Mouse (Mus musculus): ENCODE data around the gene Aatk. TPM values are rescaled to one million over a fixed set of nuclear protein-coding genes. Genes with fewer than 3 reads are reported as not detected.
A peak's percentile ranks its signal among the peaks of the same experiment; 100 is the strongest.

Gene Aatk
- polyA plus RNA-seq, 1 experiment from 2014 or later: 1.7 TPM

DNA sequence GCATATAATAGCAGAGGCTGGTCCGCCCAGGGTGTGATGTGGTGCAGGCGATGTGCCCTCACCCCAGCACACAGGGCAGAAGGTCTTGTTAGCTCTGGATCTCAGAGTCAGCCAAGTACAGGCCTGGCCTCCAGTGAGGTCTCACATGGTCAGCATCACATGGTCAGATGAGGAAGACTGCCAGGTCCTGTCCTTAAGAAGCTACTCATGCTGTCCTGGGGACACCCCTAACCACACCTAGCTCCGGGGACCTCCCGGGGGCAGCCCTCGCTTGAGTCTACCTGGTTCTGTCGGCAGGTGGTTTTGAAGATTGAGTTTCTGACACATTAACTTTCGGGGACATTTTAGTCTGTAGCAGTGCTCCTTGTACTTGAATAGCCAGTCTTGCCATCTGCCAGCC is 58.6 kb downstream of the Aatk start:
- ATAC-seq: no peak
- Histone ChIP-seq H3K27ac (ENCODE audit: low read length) (peak overlapping the region; percentile 27; the same call in 1 of the 2 replicates), H3K27me3 (replicated peaks; ENCODE audit: control insufficient read depth, insufficient read depth, low read length) (no peaks in the 10 kb centered on the region)

DNA sequence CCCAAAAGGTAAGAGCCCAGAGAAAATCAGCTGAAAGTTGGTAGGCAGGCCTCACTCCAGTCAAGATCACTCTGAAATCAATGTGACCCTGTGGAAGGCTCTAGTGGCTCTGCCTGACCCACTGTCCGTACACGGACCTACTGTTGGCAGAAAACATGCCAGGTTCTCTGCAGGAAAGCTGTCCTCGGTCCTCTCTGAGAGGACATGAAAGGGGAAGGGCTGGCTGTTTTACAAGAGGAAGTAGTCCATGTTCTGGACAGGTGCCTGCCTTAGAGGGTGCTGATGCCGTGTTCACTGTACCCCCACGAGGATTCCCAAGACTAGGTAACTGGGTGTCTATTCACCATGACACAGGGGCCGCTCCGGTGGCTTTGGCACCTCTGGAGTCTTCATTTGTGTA is 59.1 kb downstream of the Aatk start:
- Histone ChIP-seq H3K4me2 (ENCODE audit: low read depth, low read length) (no peak overlapping the region), H3K4me1 (ENCODE audit: control insufficient read depth, insufficient read depth, low read length) (peaks cover 24% of the 10 kb centered on the region), H3K4me3 (ENCODE audit: low read length) (no peak overlapping the region), H3K27me3 (replicated peaks; ENCODE audit: control insufficient read depth, insufficient read depth, low read length) (no peaks in the 10 kb centered on the region), H3K36me3 (ENCODE audit: control insufficient read depth, insufficient read depth, low read length) (no peaks in the 10 kb centered on the region), H3K27ac (ENCODE audit: low read length) (no peak overlapping the region), H3K9ac (ENCODE audit: low read depth, low read length) (no peak overlapping the region), H3K9me3 (ENCODE audit: control insufficient read depth, low read length) (no peaks in the 10 kb centered on the region)
- no peak for ATAC-seq
- WGBS: 75% methylated on average over 7 of the region's 7 CpGs

More for the DNA sequence above, 58.6 kb downstream of the Aatk start:
- H3K4me1 ChIP-seq (ENCODE audit: control insufficient read depth, insufficient read depth, low read length): peaks cover 24% of the 10 kb centered on the region
- 90% methylated on average over 7 of the region's 7 CpGs for WGBS
- H3K36me3 ChIP-seq (ENCODE audit: control insufficient read depth, insufficient read depth, low read length): no peaks in the 10 kb centered on the region
- no peaks in the 10 kb centered on the region for H3K9me3 ChIP-seq (ENCODE audit: control insufficient read depth, low read length)
- no peak overlapping the region for H3K4me2 ChIP-seq (ENCODE audit: low read depth, low read length)
- no peak overlapping the region for H3K9ac ChIP-seq (ENCODE audit: low read depth, low read length)
- no peak overlapping the region for H3K4me3 ChIP-seq (ENCODE audit: low read length)

- H3K27ac ChIP-seq (ENCODE audit: low read length): no peak overlapping the region
These were observed 60.1 kb downstream of the Aatk start for GRCm38 (mm10) chr11:119986751-119987425.

GRCm38 (mm10) chr11:119983151-119983550 is 63.8 kb downstream of the Aatk start:
- Histone ChIP-seq H3K27me3 (replicated peaks; ENCODE audit: control insufficient read depth, insufficient read depth, low read length) (no peaks in the 10 kb centered on the region), H3K9ac (ENCODE audit: low read depth, low read length) (no peak overlapping the region), H3K4me2 (ENCODE audit: low read depth, low read length) (no peak overlapping the region), H3K27ac (ENCODE audit: low read length) (no peak overlapping the region), H3K4me3 (ENCODE audit: low read length) (no peak overlapping the region), H3K36me3 (ENCODE audit: control insufficient read depth, insufficient read depth, low read length) (no peaks in the 10 kb centered on the region), H3K9me3 (ENCODE audit: control insufficient read depth, low read length) (no peaks in the 10 kb centered on the region), H3K4me1 (ENCODE audit: control insufficient read depth, insufficient read depth, low read length) (peaks cover 2% of the 10 kb centered on the region)
- 92% methylated on average over 2 of the region's 2 CpGs for WGBS
- ATAC-seq: no peak

More at GRCm38 (mm10) chr11:119986751-119987425, 60.1 kb downstream of the Aatk start:
- H3K9me3 ChIP-seq (ENCODE audit: control insufficient read depth, low read length): no peaks in the 10 kb centered on the region
- WGBS: 87% methylated on average over 9 of the region's 9 CpGs
- no peak overlapping the region for H3K4me2 ChIP-seq (ENCODE audit: low read depth, low read length)
- H3K36me3 ChIP-seq (ENCODE audit: control insufficient read depth, insufficient read depth, low read length): no peaks in the 10 kb centered on the region
- H3K4me1 ChIP-seq (ENCODE audit: control insufficient read depth, insufficient read depth, low read length): peaks cover 24% of the 10 kb centered on the region
- H3K9ac ChIP-seq (ENCODE audit: low read depth, low read length): no peak overlapping the region
- H3K4me3 ChIP-seq (ENCODE audit: low read length): no peak overlapping the region
- ATAC-seq: no peak
- no peaks in the 10 kb centered on the region for H3K27me3 ChIP-seq (replicated peaks; ENCODE audit: control insufficient read depth, insufficient read depth, low read length)

DNA sequence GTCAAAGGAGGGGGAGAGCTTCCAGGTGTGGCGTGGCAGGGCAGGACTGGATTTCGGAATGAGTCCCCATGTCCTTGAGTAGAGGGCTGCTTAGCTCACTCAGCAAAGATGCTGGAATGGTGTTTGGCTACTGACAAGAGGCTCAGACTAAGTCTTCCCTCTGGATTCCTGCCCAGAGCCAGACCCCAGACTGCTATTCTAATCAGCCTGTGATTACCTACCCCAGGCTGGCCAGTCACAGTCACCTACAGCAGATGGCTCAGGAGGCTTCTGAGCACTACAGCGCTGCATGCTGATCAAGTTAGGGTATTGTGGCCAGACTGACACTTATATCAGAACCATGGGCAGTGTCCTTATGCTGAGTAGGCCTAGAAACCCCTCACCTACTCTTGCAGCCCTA is 64.7 kb downstream of the Aatk start:
- 83% methylated on average over 3 of the region's 3 CpGs for WGBS
- Histone ChIP-seq H3K36me3 (ENCODE audit: control insufficient read depth, insufficient read depth, low read length) (no peaks in the 10 kb centered on the region), H3K9me3 (ENCODE audit: control insufficient read depth, low read length) (no peaks in the 10 kb centered on the region), H3K4me2 (ENCODE audit: low read depth, low read length) (no peak overlapping the region), H3K4me1 (ENCODE audit: control insufficient read depth, insufficient read depth, low read length) (peaks cover 2% of the 10 kb centered on the region), H3K4me3 (ENCODE audit: low read length) (no peak overlapping the region), H3K27me3 (replicated peaks; ENCODE audit: control insufficient read depth, insufficient read depth, low read length) (no peaks in the 10 kb centered on the region), H3K9ac (ENCODE audit: low read depth, low read length) (no peak overlapping the region), H3K27ac (ENCODE audit: low read length) (no peak overlapping the region)
- ATAC-seq: no peak

GRCm38 (mm10) chr11:119981769-119982168 is 65.2 kb downstream of the Aatk start:
- Histone ChIP-seq H3K27ac (ENCODE audit: low read length) (no peak overlapping the region), H3K9me3 (ENCODE audit: control insufficient read depth, low read length) (no peaks in the 10 kb centered on the region), H3K27me3 (replicated peaks; ENCODE audit: control insufficient read depth, insufficient read depth, low read length) (no peaks in the 10 kb centered on the region), H3K36me3 (ENCODE audit: control insufficient read depth, insufficient read depth, low read length) (no peaks in the 10 kb centered on the region), H3K4me2 (ENCODE audit: low read depth, low read length) (no peak overlapping the region), H3K4me1 (ENCODE audit: control insufficient read depth, insufficient read depth, low read length) (peaks cover 2% of the 10 kb centered on the region), H3K9ac (ENCODE audit: low read depth, low read length) (no peak overlapping the region), H3K4me3 (ENCODE audit: low read length) (no peak overlapping the region)
- 85% methylated on average over 3 of the region's 3 CpGs for WGBS
- ATAC-seq: no peak

GRCm38 (mm10) chr11:119979596-119980385 is 67.2 kb downstream of the Aatk start:
- WGBS: 57% methylated on average over 10 of the region's 10 CpGs
- Histone ChIP-seq H3K4me2 (ENCODE audit: low read depth, low read length) (no peak overlapping the region), H3K36me3 (ENCODE audit: control insufficient read depth, insufficient read depth, low read length) (no peaks in the 10 kb centered on the region), H3K4me1 (ENCODE audit: control insufficient read depth, insufficient read depth, low read length) (peaks cover 2% of the 10 kb centered on the region), H3K27ac (ENCODE audit: low read length) (peak overlapping the region; percentile 9; the same call in 1 of the 2 replicates), H3K27me3 (replicated peaks; ENCODE audit: control insufficient read depth, insufficient read depth, low read length) (no peaks in the 10 kb centered on the region), H3K4me3 (ENCODE audit: low read length) (no peak overlapping the region), H3K9me3 (ENCODE audit: control insufficient read depth, low read length) (no peaks in the 10 kb centered on the region), H3K9ac (ENCODE audit: low read depth, low read length) (no peak overlapping the region)
- ATAC-seq: peak; percentile 62

DNA sequence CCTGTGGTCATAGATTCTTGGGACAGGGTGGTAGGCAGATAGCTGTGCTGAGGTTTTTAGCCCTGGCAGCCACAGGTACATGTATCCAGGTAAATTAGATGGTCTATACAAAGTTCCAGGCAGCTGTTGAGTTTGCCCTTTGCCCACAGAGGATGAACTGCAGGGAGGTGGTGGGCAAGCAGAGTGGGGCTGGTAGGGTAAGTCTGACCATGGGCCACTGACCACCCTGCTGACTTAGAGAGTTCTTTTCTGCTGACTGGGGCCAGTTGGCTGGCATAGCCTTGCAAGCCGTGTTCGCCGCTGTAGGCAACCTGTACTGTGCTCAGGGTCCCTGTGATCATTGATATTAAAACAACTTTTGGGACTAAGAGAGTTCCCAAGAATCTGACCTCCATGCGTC is 68.3 kb downstream of the Aatk start:
- Histone ChIP-seq H3K4me3 (ENCODE audit: low read length) (no peak overlapping the region), H3K4me2 (ENCODE audit: low read depth, low read length) (no peak overlapping the region), H3K27me3 (replicated peaks; ENCODE audit: control insufficient read depth, insufficient read depth, low read length) (no peaks in the 10 kb centered on the region), H3K27ac (ENCODE audit: low read length) (no peak overlapping the region), H3K4me1 (ENCODE audit: control insufficient read depth, insufficient read depth, low read length) (peaks cover 2% of the 10 kb centered on the region), H3K36me3 (ENCODE audit: control insufficient read depth, insufficient read depth, low read length) (no peaks in the 10 kb centered on the region), H3K9me3 (ENCODE audit: control insufficient read depth, low read length) (no peaks in the 10 kb centered on the region), H3K9ac (ENCODE audit: low read depth, low read length) (no peak overlapping the region)
- no peak for ATAC-seq
- WGBS: 95% methylated on average over 4 of the region's 4 CpGs

DNA sequence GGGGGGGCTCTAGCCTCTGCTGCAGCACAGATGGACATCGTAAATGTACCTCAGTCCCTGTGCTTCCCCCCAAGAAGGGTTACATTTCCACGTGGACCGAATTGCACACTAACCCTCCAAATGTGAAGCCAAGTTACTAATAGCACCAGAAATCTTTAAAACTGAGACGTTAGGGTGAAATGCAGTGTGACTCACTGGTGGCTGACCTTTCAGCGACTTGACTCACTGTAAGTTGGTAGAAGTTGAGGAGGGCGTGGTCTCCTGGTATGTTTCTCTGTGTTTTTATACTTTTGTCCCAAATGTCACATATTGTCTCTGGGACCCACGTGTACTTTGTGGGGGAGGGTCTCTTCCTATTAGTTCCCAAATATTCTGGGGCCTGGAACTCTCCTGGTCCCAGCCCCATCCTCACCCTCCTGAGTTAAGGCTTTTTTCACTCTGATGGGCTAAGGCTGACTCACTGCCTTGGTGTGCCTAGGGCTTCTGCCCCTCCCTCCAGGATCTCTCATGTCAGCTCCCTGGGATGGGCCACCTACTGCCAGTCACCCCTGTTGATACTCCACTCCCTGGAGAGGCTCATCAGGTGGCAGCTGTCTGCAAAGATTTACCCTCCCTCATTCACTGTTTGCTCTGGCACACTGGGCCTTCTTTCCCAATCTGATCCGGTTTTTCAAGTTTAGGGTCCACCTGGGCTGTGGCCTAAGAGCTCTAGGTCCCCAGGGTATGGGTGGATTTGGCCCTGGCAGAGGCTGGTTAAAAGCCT is 71.0 kb downstream of the Aatk start:
- ATAC-seq: peak; percentile 86

More for the DNA sequence above, 71.0 kb downstream of the Aatk start:
- 59% methylated on average over 8 of the region's 8 CpGs for WGBS
- Histone ChIP-seq H3K9me3 (ENCODE audit: control insufficient read depth, low read length) (no peaks in the 10 kb centered on the region), H3K36me3 (ENCODE audit: control insufficient read depth, insufficient read depth, low read length) (no peaks in the 10 kb centered on the region), H3K4me2 (ENCODE audit: low read depth, low read length) (no peak overlapping the region), H3K27me3 (replicated peaks; ENCODE audit: control insufficient read depth, insufficient read depth, low read length) (no peaks in the 10 kb centered on the region), H3K27ac (ENCODE audit: low read length) (peak overlapping the region; percentile 46), H3K4me3 (ENCODE audit: low read length) (no peak overlapping the region), H3K4me1 (ENCODE audit: control insufficient read depth, insufficient read depth, low read length) (peaks cover 2% of the 10 kb centered on the region), H3K9ac (ENCODE audit: low read depth, low read length) (no peak overlapping the region)

Data from intestine, embryonic 16.5 days (tissue).